Mouse (Mus musculus) embryonic facial prominence, embryonic 14.5 days (tissue): ENCODE results near the gene Sec14l3. TPM values are rescaled to one million over a fixed set of nuclear protein-coding genes. Genes with fewer than 3 reads are reported as not detected.

Experiments
- ATAC-seq: fragments of 200-750 bp; cut with Nextera tagmentation; 2 replicates; pipeline ENCODE4 v1.8.0; 2017; ENCODE audit warnings: low read depth, moderate number of reproducible peaks, moderate TSS enrichment
- DNase-seq: peaks from one replicate; pipeline ENCODE4 v3.0.0-alpha.2; 2015; ENCODE audit warnings: low spot score
- H3K27ac ChIP-seq: fragments of 300-500 bp; sonication (generic); replicated peaks from 2 replicates; pipeline ENCODE4 v1.5.1; 2014; ENCODE audit warnings: low read depth, mild to moderate bottlenecking, low read length, moderate library complexity
- H3K27me3 ChIP-seq: fragments of 300-500 bp; sonication (generic); replicated peaks from 2 replicates; pipeline ENCODE4 v1.6.1; 2014; ENCODE audit warnings: low read length; ENCODE audit not compliant: control insufficient read depth, insufficient read depth
- H3K36me3 ChIP-seq: fragments of 300-500 bp; sonication (generic); 2 replicates; pipeline ENCODE4 v1.6.1; 2014; ENCODE audit warnings: low read length, mixed read lengths; ENCODE audit not compliant: control insufficient read depth, insufficient read depth
- H3K4me1 ChIP-seq: fragments of 300-500 bp; sonication (generic); 2 replicates; pipeline ENCODE4 v1.6.1; 2014; ENCODE audit warnings: antibody characterized with exemption, low read length; ENCODE audit not compliant: control insufficient read depth, insufficient read depth
- H3K4me2 ChIP-seq: fragments of 300-500 bp; sonication (generic); 2 replicates; pipeline ENCODE4 v1.6.1; 2014; ENCODE audit warnings: low read depth, mild to moderate bottlenecking, low read length, moderate library complexity, mixed read lengths
- H3K4me3 ChIP-seq: fragments of 300-500 bp; sonication (generic); 2 replicates; pipeline ENCODE4 v1.5.1; 2014; ENCODE audit warnings: low read depth, mild to moderate bottlenecking, low read length
- H3K9ac ChIP-seq: fragments of 300-500 bp; sonication (generic); 2 replicates; pipeline ENCODE4 v1.6.1; 2014; ENCODE audit warnings: low read depth, mild to moderate bottlenecking, low read length, moderate library complexity, mixed read lengths
- H3K9me3 ChIP-seq: fragments of 300-500 bp; sonication (generic); 2 replicates; pipeline ENCODE4 v1.6.1; 2016; ENCODE audit warnings: low read length; ENCODE audit not compliant: control insufficient read depth
- WGBS: fragments of 180-500 bp; shearing (Covaris S2); extraction: QIAGEN DNeasy Blood & Tissue Kit; methylation state at CpG from one replicate; pipeline ENCODE4 v1.1.7; 2014; 5-methylcytosine and 5-hydroxymethylcytosine counted together
- polyA plus RNA-seq: library from polyadenylated mRNA; unstranded; fragments of >200 nt; fragmentation: Nextera tagmentation; extraction: Ambion mirVana; gene quantifications from 2 replicates; pipeline ENCODE4 v1.2.1, GENCODE M21; 2014

Sec14l3 gene
- polyA plus RNA-seq, 1 experiment from 2014 or later: 6.8 TPM

DNA sequence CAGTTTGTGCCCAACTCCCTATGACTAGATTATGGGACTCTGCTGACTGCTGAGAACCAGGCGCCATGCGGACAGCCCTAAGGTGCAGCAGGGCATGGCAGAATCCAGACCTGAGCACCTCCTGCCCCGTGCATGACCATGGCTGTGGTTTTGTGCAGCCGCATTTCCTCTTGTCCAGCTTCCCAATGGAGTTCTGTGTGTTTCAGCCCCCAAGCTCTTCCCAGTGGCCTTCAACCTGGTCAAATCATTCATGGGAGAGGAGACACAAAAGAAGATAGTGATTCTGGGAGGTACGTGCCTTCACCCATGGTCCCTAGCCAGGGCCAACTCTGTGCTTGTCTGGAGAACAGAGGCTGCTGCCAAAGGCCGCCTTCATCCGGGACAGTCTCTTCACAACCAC lies 21.6 kb upstream of the Sec14l3 start:
- no peaks in the 10 kb centered on the region for H3K36me3 ChIP-seq
- H3K9ac ChIP-seq: no peak overlapping the region
- H3K27me3 ChIP-seq: no peaks in the 10 kb centered on the region
- DNase-seq (no peak), ATAC-seq (no peak)
- H3K4me2 ChIP-seq: no peak overlapping the region
- 88% methylated on average over 7 of the region's 7 CpGs for WGBS
- no peak overlapping the region for H3K27ac ChIP-seq
- H3K4me3 ChIP-seq: no peak overlapping the region
- no peaks in the 10 kb centered on the region for H3K9me3 ChIP-seq
- no peaks in the 10 kb centered on the region for H3K4me1 ChIP-seq

DNA sequence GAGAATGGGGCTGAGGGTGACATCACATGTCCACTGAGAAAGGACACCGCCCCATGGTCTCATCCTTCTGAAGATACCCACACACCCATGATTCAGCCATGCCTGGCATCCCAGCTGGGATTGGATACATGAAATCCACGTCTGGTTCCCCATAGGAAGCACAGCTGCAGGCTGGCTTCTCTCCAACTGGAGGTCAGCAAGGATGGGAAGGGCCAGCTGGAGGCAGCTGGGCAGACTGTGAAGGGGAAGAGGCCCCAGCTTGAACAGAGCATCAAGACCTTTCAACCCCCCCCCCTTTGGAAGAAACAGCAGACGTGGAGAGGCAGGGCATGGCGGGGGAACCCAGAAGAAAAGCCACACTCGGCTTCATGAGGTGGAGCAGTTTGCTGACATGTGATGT lies 18.1 kb upstream of the Sec14l3 start:
- Histone ChIP-seq H3K27ac (no peak overlapping the region), H3K36me3 (no peaks in the 10 kb centered on the region), H3K4me1 (no peaks in the 10 kb centered on the region), H3K4me2 (no peak overlapping the region), H3K9ac (no peak overlapping the region), H3K9me3 (no peaks in the 10 kb centered on the region), H3K4me3 (no peak overlapping the region), H3K27me3 (no peaks in the 10 kb centered on the region)
- ATAC-seq: no peak
- 65% methylated on average over 5 of the region's 5 CpGs for WGBS
- DNase-seq: peak; percentile 51

DNA sequence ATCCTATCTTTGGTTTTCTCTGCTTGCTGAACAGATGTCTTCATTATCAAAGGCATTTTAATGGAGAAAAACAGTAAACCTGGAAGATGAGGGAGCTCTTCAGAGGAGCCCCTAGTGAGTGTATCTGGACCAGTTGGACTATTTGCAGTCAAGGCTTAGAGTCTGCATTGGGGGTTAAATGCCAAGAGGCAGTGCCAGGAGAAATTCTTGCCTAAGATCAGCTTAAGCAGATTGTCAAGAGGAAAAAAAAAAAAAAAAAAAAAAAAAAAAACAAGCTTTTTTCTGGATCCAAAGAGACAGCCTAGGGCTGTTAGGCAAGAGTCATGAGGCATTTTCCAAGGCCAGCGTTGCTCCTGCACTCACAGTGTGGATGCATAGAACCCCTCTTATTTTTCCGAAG lies 16.9 kb upstream of the Sec14l3 start:
- Histone ChIP-seq H3K27me3 (no peaks in the 10 kb centered on the region), H3K36me3 (no peaks in the 10 kb centered on the region), H3K4me1 (no peaks in the 10 kb centered on the region), H3K4me2 (no peak overlapping the region), H3K9me3 (no peaks in the 10 kb centered on the region), H3K27ac (no peak overlapping the region), H3K4me3 (no peak overlapping the region), H3K9ac (no peak overlapping the region)
- ATAC-seq: no peak
- no peak for DNase-seq
- WGBS: 87% methylated on average over 2 of the region's 2 CpGs

DNA sequence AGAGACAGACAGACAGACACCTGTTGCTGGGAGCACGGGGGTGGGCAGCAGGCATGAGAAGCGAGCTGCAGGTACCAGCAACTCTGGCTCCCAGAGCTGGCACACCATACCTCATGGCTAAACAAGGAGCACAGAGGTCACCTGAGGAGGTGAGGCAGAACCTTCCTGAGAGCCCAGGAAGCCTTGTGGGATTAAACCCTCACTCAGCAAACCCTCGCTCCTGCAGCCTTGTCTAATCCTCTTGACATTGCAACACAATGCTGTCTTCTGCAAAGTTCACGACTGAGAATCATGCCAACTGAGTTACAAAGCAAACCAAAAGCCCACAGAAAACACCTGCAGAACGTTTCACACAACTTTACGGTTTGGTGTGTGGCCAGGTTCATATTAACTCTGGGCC lies 16.2 kb upstream of the Sec14l3 start:
- H3K27me3 ChIP-seq: no peaks in the 10 kb centered on the region
- H3K9ac ChIP-seq: no peak overlapping the region
- H3K9me3 ChIP-seq: no peaks in the 10 kb centered on the region
- WGBS: 84% methylated on average over 6 of the region's 6 CpGs
- no peaks in the 10 kb centered on the region for H3K4me1 ChIP-seq
- H3K4me3 ChIP-seq: no peak overlapping the region
- no peaks in the 10 kb centered on the region for H3K36me3 ChIP-seq
- H3K27ac ChIP-seq: no peak overlapping the region
- ATAC-seq (no peak), DNase-seq (no peak)
- no peak overlapping the region for H3K4me2 ChIP-seq

DNA sequence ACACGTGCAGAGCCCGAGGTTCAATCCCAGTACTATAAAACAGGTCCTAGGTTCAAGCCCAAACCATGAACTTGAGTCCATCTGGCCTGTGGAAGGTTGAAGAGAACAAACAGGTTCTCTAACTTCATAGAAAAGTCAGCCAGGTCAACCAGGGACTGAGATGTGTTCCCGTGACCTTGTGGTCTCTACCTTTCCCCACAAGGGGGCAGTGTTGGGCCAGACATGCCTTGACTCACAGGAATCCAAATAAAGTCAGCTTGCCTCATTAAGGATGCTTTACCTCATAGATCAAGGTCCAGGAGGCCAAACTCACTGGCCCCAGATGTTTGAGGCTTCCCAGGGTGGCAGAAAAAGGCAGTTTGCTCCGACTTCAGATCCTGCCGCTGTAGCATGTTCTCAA lies 11.1 kb upstream of the Sec14l3 start:
- 10% methylated on average over 5 of the region's 5 CpGs for WGBS
- H3K27me3 ChIP-seq: no peaks in the 10 kb centered on the region

DNA sequence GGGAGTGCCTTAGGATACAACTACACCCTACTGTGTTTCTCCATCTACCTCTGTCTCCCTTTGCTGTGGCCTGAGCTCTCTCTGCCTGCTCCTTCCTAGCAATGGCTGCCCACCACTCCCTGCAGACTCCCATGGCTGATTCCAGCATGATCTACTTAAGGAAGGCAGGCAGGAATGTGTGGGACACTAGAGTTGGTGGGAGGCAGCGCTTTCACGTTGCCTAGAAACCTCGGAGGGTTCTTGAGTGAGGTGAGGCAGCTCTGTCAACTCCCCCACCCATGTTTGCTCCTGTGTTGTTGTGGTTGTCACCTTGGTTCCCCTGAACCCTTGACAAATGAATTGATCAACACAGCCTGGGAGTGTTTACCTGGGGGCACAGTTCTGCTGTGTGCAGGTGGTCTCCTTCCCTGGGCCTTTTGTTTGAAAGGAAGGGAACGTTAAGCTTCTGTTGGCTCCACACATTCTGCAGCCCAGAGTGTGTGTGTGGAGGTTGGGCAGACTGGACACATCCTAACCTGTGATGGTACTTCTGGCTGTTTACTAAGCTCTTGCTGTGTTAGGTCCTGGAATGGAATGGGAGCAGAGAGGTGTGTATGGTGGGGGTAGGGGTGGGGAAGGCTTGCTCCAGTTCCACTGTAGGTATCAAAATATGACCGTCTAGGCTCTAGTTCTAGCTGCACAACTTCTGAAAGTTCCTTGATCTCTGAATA lies 3.6 kb upstream of the Sec14l3 start:
- Histone ChIP-seq H3K4me1 (no peaks in the 10 kb centered on the region), H3K9ac (no peak overlapping the region), H3K27ac (no peak overlapping the region), H3K27me3 (no peaks in the 10 kb centered on the region), H3K4me3 (no peak overlapping the region), H3K9me3 (no peaks in the 10 kb centered on the region), H3K36me3 (no peaks in the 10 kb centered on the region), H3K4me2 (no peak overlapping the region)
- ATAC-seq: no peak
- 72% methylated on average over 5 of the region's 5 CpGs for WGBS
- no peak for DNase-seq

More for the DNA sequence above, 11.1 kb upstream of the Sec14l3 start:
- no peaks in the 10 kb centered on the region for H3K4me1 ChIP-seq
- no peaks in the 10 kb centered on the region for H3K36me3 ChIP-seq
- no peak overlapping the region for H3K9ac ChIP-seq
- no peak overlapping the region for H3K4me3 ChIP-seq
- no peak overlapping the region for H3K27ac ChIP-seq
- H3K9me3 ChIP-seq: no peaks in the 10 kb centered on the region
- ATAC-seq (no peak), DNase-seq (peak; percentile 58)
- H3K4me2 ChIP-seq: no peak overlapping the region

DNA sequence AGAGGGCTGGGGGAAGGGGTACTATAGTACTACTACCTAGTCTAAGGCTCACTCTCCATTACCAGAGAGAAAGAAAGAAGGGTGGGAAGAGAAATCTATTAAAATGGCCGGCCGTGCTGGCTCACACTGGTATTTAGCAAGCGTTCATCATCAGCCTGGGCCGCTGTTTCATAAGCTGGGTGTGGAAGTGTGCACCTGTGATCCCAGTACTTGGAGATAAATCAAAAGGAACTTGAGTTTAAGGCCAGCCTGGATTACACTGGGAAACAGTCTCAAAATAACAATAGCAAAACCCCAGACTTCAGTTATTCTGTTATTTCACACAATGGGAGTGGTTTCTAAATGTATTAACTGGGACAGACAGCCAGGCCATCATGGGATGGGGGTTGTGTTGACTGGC lies 2.1 kb upstream of the Sec14l3 start:
- 81% methylated on average over 4 of the region's 4 CpGs for WGBS
- Histone ChIP-seq H3K4me3 (no peak overlapping the region), H3K4me2 (no peak overlapping the region), H3K4me1 (no peaks in the 10 kb centered on the region), H3K27ac (no peak overlapping the region), H3K9ac (no peak overlapping the region), H3K27me3 (no peaks in the 10 kb centered on the region), H3K36me3 (no peaks in the 10 kb centered on the region), H3K9me3 (no peaks in the 10 kb centered on the region)
- ATAC-seq: no peak
- no peak for DNase-seq

DNA sequence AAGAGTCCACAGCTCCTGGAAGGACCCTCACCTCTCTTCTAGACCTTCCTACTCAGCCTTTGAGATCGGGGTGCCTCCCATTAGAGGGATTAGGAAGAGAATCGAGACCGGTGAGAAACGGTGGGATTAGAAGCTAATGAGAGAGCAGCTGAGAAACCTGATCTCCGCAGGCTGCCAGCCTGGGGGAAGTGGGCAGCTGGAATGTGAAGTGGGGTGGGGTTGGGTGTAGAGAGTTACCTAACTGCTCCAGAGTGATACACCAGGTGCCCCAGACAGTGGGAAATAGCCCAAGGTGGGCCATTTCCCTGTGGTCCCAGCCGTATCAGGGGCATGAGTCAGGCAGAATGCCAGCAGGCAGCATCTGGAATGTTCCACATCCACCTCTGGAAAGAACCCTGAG lies 1.7 kb upstream of the Sec14l3 start:
- Histone ChIP-seq H3K4me1 (no peaks in the 10 kb centered on the region), H3K4me2 (no peak overlapping the region), H3K9ac (no peak overlapping the region), H3K36me3 (no peaks in the 10 kb centered on the region), H3K9me3 (no peaks in the 10 kb centered on the region), H3K4me3 (no peak overlapping the region), H3K27me3 (no peaks in the 10 kb centered on the region), H3K27ac (no peak overlapping the region)
- ATAC-seq (peak; percentile 85; the same call in 1 of the 2 replicates), DNase-seq (peak; percentile 51)
- WGBS: 29% methylated on average over 6 of the region's 6 CpGs

DNA sequence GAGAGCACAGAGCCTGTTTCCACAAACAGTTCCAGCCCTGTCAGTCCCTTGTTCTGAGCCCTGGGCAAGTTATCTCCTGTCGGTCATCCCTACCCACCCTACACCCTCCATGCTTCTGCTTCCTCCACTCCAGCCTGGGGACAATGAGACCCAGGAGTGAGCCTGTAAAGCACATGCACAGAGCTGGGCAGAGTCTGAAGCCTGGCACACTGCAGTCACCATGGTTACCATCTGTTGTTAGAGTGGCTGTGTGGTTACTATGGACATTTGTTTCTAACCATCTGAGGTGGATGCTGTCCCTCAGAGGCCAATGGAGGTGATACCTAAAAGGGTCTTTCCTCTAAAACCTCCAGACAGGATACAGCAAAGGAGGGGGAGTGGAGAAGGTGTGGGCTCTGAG lies 5.0 kb downstream of the Sec14l3 start:
- H3K27me3 ChIP-seq: no peaks in the 10 kb centered on the region
- no peak overlapping the region for H3K4me3 ChIP-seq
- H3K9me3 ChIP-seq: no peaks in the 10 kb centered on the region
- DNase-seq: no peak
- 57% methylated on average over 1 of the region's 1 CpGs for WGBS
- H3K9ac ChIP-seq: no peak overlapping the region
- no peaks in the 10 kb centered on the region for H3K36me3 ChIP-seq
- H3K4me2 ChIP-seq: no peak overlapping the region
- no peak for ATAC-seq
- H3K27ac ChIP-seq: no peak overlapping the region
- H3K4me1 ChIP-seq: no peaks in the 10 kb centered on the region
